Mouse (Mus musculus) thymus, adult 18-20 months (tissue): ENCODE results near the gene Rgl3.

ENCODE experiments used
- DNase-seq, 2 experiments: peaks; one replicate each; pipeline ENCODE4 v3.0.0; 2022; ENCODE audit warnings: mixed read lengths in 2 of 2

Gene Rgl3

DNA sequence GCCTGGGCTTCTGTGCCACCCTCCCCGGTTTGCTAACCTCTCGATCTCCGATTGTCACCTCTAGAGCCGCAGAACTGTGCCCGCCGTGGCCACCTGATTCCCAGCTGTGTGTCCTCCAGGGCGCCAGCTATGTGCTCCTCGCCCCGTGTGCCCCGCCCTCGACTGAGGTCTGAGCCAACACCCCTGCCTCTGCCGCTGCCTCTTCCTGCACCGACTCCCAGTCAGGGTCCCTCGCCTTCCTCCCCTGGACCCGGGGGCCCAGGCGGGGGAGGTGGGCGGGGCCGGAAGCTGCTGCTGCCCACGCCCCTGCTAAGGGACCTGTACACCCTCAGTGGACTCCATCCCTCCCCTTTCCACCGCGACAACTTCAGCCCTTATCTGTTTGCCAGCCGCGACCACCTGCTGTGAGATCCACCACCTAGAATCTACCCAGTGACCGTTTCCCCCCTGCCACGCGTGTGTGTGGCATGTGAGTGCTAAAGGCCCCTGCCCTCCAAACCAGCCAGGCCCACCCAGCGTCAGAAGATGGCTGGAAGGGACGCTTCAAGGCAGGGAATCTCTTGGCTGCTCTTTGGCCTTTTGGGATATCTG is 41.6 kb downstream of the Rgl3 start:
- no peak for DNase-seq

- DNase-seq = no peak
Measured at GRCm38 (mm10) chr9:21944267-21944666, 45.0 kb downstream of the Rgl3 start.

GRCm38 (mm10) chr9:21943638-21944037 is 45.6 kb downstream of the Rgl3 start:
- DNase-seq = no peak

DNA sequence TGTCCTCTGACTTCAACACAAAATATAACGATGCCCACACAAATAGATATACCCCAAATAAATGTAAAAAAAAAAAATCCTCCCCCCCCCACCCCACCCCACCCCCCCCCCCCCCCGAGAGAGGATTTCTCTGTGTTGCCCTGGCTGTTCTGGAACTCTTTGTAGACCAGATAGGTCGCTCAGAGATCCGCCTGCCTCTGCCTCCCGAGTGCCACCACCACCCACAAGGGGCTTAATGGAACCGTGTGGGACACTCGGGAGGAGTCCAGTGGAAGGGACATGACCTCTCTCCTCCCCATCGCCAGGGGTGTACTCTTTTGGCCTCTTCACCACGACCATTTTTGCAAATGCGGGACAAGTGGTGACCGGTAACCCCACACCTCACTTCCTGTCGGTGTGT is 46.2 kb downstream of the Rgl3 start:
- DNase-seq = no peak

DNA sequence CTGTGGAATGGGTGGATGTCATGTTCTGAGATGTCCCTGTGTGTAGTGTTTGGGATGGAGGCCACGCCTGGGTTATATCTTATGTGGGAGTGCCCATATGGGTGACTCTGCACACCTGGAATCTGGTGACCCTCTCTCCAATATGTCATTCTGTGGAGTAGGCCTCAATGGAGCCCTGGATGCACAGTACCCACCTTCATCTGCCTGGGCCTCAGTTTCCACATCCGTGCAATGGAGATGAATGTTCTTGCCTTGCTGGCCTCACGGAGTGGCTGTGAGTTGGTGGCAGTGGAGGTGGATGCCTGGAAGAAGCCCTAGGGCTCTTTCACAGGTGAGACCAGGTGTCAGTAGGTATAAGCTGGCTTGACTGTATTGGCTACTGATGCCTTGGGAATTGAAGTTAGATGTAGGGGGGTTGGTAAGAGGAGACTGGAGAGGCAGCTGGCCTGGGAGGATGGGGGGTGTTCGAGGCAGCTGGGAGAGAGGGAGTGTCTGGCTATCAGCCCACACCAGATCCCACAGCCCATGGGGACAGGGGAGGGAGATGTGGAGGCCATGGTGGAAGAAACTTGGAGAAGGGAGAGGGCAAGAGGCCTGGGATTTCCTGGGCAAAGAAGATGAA is 50.9 kb downstream of the Rgl3 start:
- DNase-seq = no peak

DNA sequence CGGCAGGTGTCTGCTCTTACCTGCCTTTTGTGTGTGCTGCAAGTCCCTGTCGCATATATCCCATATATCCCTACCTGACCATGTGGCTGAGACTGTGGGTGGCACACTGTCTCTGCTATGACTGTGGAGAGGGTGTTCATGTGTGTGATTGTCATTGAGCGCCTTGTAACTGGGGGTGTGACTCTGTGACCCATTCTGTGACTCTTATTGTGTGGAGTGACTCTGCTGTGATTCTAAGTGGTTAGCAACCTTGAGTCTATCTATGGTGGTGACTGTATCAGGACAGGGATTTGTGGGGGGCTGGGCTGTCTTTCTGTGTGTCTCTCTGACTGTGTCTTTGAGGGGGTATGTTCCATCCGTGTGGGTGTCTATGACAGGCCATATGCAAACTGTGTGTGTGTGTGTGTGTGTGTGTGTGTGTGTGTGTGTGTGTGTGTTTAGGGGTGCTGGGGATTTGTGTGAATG is 51.5 kb downstream of the Rgl3 start:
- DNase-seq = no peak

GRCm38 (mm10) chr9:21936692-21937570 is 52.3 kb downstream of the Rgl3 start, which contains the start of gene Plppr2:
TSS of gene Plppr2 (plus strand) at chr9:21937033.
- DNase-seq = peak; percentile 66 to 79

- no peak for DNase-seq
Measured at GRCm38 (mm10) chr9:21935466-21936131, 53.6 kb downstream of the Rgl3 start.

GRCm38 (mm10) chr9:21934021-21934420 is 55.2 kb downstream of the Rgl3 start:
- DNase-seq = no peak

- DNase-seq = no peak
Measured at GRCm38 (mm10) chr9:21932445-21933137, 56.7 kb downstream of the Rgl3 start.

GRCm38 (mm10) chr9:21932006-21932405 is 57.2 kb downstream of the Rgl3 start:
- no peak for DNase-seq

GRCm38 (mm10) chr9:21929208-21929607 is 60.0 kb downstream of the Rgl3 start:
- no peak for DNase-seq

GRCm38 (mm10) chr9:21927208-21927753 is 62.0 kb downstream of the Rgl3 start, which contains the start of the genes Ccdc159 and Tmem205:
TSS of gene Ccdc159 (plus strand) at chr9:21927471.
TSS of gene Tmem205 (minus strand) at chr9:21927556.
- DNase-seq = peak; percentile 36 to 39

GRCm38 (mm10) chr9:21926784-21927183 is 62.5 kb downstream of the Rgl3 start:
- DNase-seq = no peak

DNA sequence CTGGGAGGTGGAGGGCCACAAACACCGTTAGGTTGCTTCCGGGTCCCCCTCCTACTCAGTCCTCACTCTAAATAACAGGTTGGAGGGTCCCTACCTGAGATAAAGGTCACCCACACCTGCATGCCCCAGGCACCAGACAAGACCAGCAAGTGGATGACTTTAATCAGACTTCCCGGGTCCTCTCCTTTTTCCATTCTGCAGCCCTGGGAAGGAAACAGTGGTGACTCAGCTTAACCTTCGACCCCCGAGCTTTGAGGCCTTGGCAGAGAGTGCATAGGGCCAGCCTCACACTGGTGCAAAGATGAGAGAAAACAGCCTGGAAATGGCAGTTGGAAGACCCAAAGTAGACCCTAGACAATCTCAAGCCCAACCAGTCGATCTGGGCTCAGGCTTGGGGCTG is 63.1 kb downstream of the Rgl3 start:
- DNase-seq = no peak

DNA sequence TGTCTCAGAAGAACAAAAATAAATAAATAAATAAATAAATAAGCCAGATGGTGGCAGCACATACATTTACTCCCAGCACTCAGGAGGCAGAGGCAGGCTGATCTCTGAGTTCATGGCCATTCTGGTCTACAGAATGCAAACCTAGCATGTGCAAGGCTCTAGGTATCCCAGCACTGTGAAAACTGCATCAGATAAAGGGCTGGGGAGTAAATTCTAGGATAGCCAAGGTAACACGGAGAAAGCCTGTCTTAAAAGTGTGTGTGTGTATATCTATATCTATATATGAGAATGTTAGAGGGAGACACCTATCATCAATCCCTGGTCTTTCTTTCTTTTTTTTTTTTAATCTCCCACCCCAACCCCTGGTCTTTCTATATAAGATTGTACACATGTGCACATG is 63.7 kb downstream of the Rgl3 start:
- DNase-seq = no peak

GRCm38 (mm10) chr9:21925034-21925433 is 64.2 kb downstream of the Rgl3 start:
- no peak for DNase-seq

GRCm38 (mm10) chr9:21924099-21924493 is 65.2 kb downstream of the Rgl3 start:
- DNase-seq = peak in 1 of 2 experiments; percentile 22

- no peak for DNase-seq
Measured at GRCm38 (mm10) chr9:21923490-21924098, 65.7 kb downstream of the Rgl3 start.

DNA sequence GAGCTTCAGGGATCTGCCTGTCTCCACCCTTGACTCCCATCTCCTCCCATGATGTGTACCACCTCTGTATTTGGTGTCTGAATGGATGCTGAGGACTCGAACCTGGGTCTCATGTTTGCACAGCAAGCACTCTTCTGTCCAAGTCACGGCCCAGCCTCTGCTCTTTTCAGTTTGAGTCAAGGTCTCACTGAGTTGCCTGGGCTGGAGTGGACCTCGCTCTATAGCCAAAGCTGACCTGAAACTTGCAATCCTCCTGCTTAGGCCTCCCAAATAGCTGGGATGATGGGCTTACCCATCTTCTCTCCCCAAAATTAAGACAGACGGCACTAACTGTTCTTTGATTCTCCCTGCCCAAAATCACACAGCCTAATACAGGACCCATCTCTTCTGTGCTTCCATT is 66.2 kb downstream of the Rgl3 start:
- DNase-seq = no peak
